Mouse (Mus musculus) cortical plate, adult 2 months (tissue): ENCODE measurements around the gene Marf1. TPM values are rescaled to one million over a fixed set of nuclear protein-coding genes. Genes with fewer than 3 reads are reported as not detected.
"Not testable (repeated sequence)": the region's sequence is repeated elsewhere in the genome, so short reads cannot be mapped to it uniquely, and the experiment has no call there.

ENCODE experiments used
- H3K27ac ChIP-seq: fragments of 200-500 bp; 2 replicates; pipeline ENCODE4 v1.5.1; 2012; ENCODE audit warnings: low read length, control low read depth, inconsistent platforms; ENCODE audit not compliant: insufficient read depth
- H3K4me1 ChIP-seq: fragments of 200-500 bp; 2 replicates; pipeline ENCODE4 v1.6.1; 2011; ENCODE audit warnings: low read length; ENCODE audit not compliant: control insufficient read depth, insufficient read depth
- H3K4me3 ChIP-seq: fragments of 200-500 bp; 2 replicates; pipeline ENCODE4 v1.5.1; 2011; ENCODE audit warnings: mild to moderate bottlenecking, low read length, control low read depth; ENCODE audit not compliant: insufficient read depth
- CTCF ChIP-seq: fragments of 200-500 bp; IDR thresholded peaks from 2 replicates; pipeline ENCODE4 v1.5.1; 2011; ENCODE audit warnings: mild to moderate bottlenecking, control low read depth, low read length; ENCODE audit not compliant: insufficient read depth; ENCODE audit errors: extremely low read depth
- POLR2A ChIP-seq: fragments of 200-500 bp; IDR thresholded peaks from 2 replicates; pipeline ENCODE4 v1.6.1; 2011; ENCODE audit warnings: mild to moderate bottlenecking, low read length, control low read depth; ENCODE audit not compliant: insufficient read depth; ENCODE audit errors: extremely low read depth
- polyA plus RNA-seq: library from polyadenylated mRNA; depleted of rRNA; stranded (reverse); fragments of >200 nt; gene quantifications from 2 replicates; pipeline ENCODE4 v1.2.3, GENCODE M21; 2012; rRNA removed

The Marf1 gene
- polyA plus RNA-seq, 1 experiment = 45.4 TPM

DNA sequence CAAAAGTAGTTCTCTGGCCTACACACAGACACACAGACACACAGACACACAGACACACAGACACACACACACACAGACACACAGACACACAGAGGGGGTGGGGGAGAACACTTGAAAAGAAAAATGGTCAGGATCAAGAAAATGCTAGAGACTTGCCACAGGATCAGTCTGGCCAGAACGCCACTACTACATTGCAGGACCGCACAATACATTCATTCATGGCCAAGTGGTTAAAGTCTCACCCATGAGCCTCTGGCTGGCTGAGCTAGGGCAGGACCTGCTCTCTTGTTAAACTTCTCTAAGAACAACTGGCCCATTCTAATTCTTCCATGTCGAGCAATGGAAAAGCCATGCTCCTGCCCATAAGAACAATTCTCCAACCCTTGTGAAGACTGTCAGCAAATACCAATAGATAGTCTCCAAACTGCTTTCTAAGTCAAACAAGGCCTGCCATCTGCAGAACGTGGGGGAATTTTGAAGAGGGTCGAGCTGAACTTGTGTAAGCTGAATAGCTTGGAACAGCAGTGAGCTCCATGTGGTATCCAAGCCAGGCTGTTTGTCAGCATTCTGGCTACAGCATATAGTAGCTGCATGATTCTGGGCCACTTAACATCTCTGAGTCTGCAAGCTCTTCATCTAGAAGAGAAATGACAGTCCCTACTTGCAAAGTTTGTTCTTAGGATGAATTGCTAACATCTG is 92.5 kb downstream of the Marf1 start:
- TF ChIP-seq CTCF = no peak
- TF ChIP-seq POLR2A = no peak
- Histone ChIP-seq H3K4me1 (peaks cover 3% of the 10 kb centered on the region), H3K4me3 (no peak overlapping the region), H3K27ac (no peak overlapping the region)

DNA sequence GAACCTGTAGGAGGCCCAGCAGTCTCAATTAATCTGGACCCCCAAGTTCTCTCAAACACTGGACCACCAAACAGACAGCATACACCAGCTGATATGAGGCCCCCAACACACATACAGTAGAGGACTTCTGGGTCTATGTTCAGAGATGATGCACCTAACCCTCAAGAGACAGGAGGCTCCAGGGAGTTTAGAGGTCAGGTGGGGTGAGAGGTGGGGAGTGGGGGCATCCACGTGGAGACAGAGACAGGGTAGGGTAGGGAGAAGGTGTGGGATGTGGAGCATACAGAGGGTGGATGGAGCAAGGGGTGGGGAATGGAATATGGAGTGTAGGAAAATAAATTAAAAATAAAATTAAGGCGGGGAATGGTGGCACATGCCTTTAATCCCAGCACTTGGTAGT is 94.5 kb downstream of the Marf1 start:
- H3K4me1 ChIP-seq, H3K4me3 ChIP-seq, H3K27ac ChIP-seq: not testable (repeated sequence)

DNA sequence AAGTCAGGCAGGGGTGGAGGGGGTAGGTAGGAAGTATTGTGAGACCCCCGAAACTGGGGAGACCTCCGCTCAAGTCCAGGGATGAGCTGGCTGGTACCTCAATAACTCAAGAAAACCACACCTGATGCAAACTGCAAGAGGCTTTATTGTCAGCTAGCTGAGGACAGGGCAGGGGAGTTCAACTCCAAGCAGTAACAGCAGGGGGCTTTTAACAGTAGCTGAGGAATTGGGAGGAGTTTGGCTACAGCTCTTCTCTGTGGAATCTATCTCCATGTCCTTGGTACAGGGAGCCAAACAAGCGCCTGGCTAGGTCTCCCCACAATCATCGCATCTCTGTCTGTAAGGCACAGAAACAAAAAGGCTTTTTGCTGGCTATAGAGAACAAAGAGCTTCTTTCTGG is 96.6 kb downstream of the Marf1 start:
- not testable (repeated sequence) for H3K27ac ChIP-seq, H3K4me1 ChIP-seq, H3K4me3 ChIP-seq

DNA sequence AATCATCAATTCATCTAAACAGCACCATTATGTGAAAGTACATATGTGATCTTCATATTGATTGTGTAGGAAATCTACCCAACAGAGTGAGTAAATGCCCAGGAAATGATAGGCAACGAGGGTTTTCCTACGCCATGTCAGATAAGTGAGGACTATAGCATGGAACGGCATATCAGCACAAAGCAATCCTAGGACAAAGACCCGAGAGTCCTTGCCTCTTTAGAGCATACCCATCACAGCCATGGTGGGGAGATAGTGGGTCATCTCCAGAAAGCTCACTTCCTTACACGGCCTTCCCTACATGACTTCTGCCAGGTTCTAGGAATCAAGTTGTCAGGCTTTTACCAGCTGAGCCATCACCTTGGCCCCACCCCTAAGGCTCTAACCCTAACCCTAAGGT is 103.3 kb downstream of the Marf1 start:
- TF ChIP-seq CTCF (no peak), POLR2A (no peak)
- Histone ChIP-seq H3K4me1 (peaks cover 11% of the 10 kb centered on the region), H3K4me3 (no peak overlapping the region), H3K27ac (no peak overlapping the region)

Other genes with a start within 250 kb of the Marf1 start
- 258 and 260 TPM in 2 replicates for gene 2900011O08Rik, start 176.7 kb downstream of the Marf1 start, polyA plus RNA-seq
- 2.0 TPM in 2 replicates for gene Ifitm7, start 176.5 kb downstream of the Marf1 start, polyA plus RNA-seq
- 28.0 and 30.0 TPM in 2 replicates for gene Nde1, start 76 bp downstream of the Marf1 start, polyA plus RNA-seq
- 4.1 and 4.8 TPM in 2 replicates for gene Myh11, start 128.0 kb upstream of the Marf1 start, polyA plus RNA-seq
- 73.1 and 79.8 TPM in 2 replicates for gene Fopnl, start 154.1 kb upstream of the Marf1 start, polyA plus RNA-seq
- gene Abcc1, start 198.2 kb upstream of the Marf1 start, polyA plus RNA-seq = 13.1 and 15.3 TPM in 2 replicates